Mouse (Mus musculus) mouse embryonic stem cell (cell line): ENCODE data around the gene Apol7b.
"Not testable (repeated sequence)": the region's sequence is repeated elsewhere in the genome, so short reads cannot be mapped to it uniquely, and the experiment has no call there.

Experiments used
- in situ Hi-C, 2 experiments: fragments of 300-500 bp; cut with MboI; formaldehyde crosslinking; loops; 1 replicate in 1 of 2; 3 replicates in 1 of 2; pipeline ENCODE4 v1.14.3; 2019 to 2020; ENCODE audit warnings: low sequenced_read_pairs in 2 of 2, low pct_unique_long_range_greater_than_20kb in 1 of 2, mixed read lengths in 1 of 2; ENCODE audit not compliant: unreplicated experiment in 1 of 2

The Apol7b gene

DNA sequence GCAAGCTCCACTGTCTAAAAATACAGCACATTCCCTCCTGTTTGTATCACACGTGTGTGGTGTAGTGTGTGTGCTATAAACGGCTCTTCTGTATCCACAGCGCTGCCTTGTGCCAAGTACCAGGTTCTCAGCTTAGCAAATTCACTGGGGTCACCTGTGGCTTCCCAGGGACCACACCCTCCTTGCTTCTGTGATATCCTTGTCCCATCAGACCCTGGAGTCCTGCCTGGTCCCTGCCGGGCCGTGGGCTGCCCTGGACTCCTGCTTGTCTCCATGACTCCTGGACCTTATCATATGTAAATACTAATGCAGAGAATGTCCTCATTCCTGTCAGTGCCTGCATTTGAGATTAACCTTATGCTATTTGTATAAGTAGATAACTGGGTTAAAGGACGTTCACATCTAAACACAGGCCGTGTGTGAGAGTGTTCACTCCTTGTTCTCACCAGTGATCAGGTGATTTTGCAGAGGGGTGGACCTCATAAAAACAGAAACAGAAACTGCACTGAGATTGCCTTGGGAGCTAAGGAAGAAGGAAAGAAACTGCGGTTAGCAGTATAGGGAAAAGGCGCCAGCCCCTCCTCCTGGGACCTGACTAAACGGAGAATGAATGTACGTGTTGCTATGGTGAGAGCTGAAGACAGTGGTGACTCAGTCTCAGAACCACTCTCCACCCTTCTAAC, 49.7 kb downstream of the Apol7b start:
- in situ Hi-C loops, result not testable (repeated sequence)

DNA sequence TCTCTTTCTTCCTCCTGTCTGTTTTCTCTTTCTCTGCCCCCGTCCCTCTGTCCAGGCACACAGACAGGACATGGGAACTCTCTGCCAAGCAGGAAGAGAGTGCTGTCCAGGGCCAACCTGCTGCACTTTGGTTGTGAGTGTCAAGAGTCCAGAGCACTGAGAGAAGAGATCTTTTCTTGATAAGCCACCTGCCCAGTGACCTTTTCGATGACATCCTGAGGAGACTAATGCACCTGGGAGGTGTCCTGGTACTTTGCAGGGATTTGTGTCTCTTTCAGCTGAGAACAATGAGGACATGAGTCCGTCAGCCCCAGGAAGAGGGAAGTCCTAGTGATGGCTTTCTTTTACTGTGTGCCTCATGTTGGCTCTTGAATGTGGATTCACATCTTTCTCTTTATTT, 53.5 kb downstream of the Apol7b start:
- in situ Hi-C loops, result not testable (repeated sequence)

DNA sequence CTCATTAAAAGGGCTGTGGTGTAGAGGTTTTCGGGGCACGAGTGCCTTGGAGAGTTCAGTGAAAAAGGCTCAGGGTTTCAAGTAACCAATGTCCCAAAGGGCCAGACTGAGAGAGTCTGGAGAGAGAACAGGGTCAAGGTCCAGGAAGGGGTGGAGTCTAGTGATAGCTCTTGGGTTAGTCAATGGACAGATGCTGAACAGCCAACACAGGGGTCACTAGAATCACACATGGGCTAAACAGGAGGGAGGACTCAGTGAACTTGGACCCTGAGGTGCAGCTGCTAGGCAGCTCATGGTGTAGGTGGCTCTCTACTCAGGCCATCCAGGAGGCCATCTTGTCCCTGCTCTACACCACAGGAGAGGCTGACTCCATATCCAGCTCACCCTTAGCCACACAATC, 59.8 kb downstream of the Apol7b start:
- in situ Hi-C loops, result no loop called here

DNA sequence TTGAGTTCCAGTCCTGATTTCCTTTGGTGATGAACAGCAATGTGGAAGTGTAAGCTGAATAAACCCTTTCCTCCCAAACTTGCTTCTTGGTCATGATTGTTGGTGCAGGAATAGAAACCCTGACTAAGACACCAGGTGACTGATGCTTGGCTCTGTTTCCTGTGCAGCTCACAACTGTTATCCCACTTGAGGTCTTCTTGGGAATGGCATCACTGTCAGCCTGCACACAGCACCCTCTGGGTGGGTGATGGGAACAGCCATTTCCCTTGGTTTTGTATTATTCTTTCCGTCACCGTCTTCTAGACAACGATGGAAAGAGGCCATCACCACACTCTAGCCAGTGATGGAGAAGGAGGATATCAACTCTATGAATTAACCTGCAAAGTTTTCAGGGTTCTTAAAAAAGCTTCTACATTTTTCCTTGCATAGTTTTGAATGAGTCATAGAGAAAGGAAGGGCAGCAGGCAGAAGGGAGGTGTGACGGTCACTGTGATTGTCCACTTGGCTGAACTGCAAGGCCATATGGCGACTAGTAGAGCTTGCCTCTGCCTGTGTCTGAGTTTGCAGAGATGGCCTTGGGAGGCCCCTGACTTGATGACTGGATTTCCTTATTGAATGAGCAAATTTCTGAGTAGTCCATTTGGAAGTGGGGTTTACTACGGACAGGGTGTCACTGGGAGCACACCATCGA, 62.8 kb downstream of the Apol7b start:
- in situ Hi-C loops, result no loop called here

DNA sequence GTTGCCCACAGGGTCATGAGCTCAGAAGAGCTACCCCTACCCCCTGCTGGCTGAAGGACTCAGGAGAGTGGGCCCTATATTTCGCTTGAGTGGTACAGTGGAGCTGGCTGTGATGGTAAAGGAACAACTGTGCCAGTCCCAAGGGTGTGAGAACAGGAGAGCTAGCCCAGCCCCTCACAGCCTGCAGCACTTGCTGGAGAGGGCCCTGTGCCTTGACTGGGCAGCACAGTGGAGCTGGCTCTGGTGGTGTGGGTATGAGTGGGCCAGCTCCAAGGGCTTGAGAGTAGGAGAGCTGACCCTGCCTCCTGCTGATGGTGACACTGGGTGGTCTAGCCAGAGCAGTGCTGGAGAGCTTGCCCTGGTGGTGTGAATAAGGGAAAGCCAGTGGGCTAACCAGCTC, 64.4 kb downstream of the Apol7b start:
- in situ Hi-C loops, result no loop called here

DNA sequence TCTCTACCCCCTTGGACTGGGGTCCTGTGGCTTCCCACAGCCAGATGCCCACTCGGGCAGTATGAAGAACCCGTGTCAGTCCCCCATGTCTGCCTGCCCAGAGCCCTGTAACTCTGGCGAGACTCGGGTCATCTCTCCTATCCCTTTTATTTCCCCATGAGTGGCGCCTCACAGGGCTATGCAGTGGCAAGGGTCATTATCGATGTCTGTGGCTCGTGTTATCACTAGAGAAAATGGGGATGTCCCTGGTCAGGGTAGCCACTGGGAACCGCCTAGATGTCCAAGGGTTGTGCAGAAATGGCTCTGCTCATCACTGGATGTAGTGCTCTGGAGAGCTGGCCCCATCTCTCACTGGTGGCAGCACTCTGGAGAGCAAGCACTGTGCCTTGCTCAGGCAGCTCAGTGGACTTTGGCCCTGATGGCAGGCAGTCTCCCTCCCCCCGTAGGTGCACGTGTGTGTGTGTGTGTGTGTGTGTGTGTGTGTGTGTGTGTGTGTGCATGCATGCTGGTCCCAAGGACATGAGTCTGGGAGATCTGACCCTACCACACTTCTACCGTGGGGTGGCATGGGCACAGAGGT, 64.9 kb downstream of the Apol7b start:
- in situ Hi-C loops, result no loop called here

DNA sequence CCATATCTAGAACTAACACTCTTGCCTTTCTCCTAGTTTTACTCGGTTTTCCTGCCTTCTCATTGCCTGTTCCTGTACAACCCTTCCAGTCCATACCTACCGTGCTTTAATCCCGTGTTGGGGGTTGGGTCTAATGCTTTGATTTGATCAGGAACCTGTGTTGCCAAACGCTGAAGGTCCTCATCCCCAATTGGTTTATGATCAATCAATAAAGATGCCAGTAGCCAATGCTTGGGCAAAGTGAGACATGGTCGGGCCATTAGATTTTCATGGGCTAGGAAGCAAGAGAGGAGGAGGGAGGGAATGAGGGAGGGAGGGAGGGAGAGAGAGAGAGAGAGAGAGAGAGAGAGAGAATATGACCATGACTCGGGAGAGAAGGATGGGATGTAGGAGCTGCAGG, 65.8 kb downstream of the Apol7b start:
- in situ Hi-C loops, result no loop called here

DNA sequence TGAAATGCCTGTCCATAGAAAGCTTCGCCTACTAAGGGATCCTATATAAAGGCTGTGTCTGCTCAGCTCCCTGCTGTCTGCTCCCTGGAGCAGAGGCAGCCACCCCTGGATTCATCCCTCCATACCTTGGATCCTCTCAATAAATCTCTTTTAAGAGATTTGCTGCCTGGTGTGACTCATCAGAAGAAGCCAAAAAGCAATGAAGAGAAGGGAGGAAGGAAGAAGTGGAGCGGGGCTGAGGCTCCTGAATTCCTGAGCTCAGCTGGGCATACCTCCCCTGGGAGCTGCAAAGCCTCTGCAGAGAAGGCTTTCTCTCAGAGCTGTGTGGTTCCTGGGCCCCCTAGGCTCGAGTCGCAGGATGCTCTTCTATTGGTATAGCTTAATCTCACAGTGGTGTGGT, 67.4 kb downstream of the Apol7b start:
- in situ Hi-C loops, result no loop called here

DNA sequence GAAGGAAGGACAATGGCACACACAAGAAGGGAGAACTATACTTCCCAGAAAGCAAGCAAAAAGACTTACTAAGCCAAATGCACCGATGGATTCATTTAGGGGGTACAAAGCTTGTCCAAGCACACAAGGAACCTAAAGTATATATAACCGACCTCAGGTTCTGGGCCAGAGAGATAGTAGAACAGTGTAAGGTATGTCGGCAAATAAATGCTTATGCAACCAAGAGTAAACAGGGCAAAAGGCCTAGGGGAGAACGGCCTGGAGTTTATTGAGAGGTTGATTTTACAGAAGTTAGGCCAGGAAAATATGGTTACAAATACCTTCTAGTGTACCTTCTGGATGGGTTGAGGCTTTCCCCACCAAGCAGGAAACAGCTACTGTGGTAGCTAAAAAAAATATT, 69.9 kb downstream of the Apol7b start:
- in situ Hi-C loops, result no loop called here

DNA sequence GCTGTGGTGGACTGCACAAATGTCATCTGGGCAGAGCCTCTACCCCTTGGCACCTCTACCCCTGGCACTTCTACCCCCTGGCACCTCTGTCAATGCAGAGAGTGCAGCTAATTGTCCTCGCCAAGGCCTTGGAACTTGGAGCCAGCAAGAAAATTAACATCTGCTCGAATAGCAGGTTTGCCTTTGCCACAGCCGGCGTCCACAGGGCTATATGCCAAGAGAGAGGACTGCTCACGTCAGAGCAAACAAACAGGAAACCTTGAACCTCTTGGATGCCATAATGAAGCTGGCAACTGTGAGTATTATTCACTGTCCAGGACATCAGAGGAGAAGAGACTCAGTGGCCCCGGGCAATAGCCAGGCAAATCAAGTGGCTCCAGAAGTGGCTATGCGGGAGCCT, 70.4 kb downstream of the Apol7b start:
- in situ Hi-C loops, result no loop called here
